Mouse (Mus musculus) urinary bladder, adult 2 months (tissue): ENCODE measurements around the gene Rtn4rl2. TPM values are rescaled to one million over a fixed set of nuclear protein-coding genes. Genes with fewer than 3 reads are reported as not detected.
A peak's percentile ranks its signal among the peaks of the same experiment; 100 is the strongest.
"Not testable (repeated sequence)": the region's sequence is repeated elsewhere in the genome, so short reads cannot be mapped to it uniquely, and the experiment has no call there.

Experiments
- DNase-seq: peaks from one replicate; pipeline ENCODE4 v3.0.0; 2022; ENCODE audit warnings: low spot score
- polyA plus RNA-seq: library from polyadenylated mRNA; depleted of rRNA; stranded (reverse); fragments of >200 nt; gene quantifications from 2 replicates; pipeline ENCODE4 v1.2.3, GENCODE M21; 2012; rRNA removed

Gene Rtn4rl2
- polyA plus RNA-seq: 1.4 and 1.6 TPM in 2 replicates

DNA sequence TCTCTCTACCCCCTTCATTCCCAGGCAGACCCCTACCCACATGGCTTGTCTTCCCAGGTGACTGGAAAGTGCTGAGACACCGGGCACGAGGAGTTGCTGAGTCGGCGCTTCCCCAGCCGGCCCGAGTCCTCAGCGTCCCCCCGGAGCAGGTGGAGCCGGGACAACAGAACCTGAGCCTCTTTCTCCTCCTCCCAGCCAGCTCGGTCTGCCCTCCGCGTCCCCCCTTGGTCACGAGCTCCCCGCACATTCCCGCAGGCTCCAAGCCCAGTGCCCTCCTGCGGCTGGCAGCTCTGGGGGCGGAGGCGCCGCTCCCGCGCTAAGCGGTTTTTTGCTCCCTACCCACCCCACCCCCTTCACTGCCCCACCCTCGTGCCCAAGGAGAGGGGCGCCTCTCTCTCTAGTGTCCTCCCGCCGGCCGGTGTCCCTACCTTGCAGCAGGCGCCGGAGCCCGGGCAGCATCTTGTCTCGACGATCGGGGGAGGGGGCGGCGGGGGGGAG lies at the start of gene Rtn4rl2:
Gene Rtn4rl2, minus strand, starts transcription at position 477 of the 498 bp plus-strand sequence.
- DNase-seq: no peak

DNA sequence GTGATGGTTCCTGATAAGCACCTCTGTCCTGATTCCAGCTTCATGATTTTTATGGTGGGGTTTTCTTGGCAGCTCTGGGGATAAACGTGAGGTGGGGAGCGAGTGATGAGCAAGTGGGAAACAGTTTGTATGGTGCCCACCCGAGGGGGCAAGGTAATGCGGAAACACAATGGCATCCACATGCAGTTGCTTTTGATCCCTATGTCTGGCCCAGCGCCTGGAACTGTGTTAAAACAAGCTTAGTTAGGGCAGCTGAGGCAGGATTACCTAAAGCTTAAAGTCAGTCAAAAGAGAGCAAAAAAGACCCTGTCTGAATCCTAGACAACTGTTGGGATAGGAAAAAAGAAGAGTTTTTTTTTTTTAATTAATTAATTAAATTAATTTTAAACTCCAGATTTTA lies 48.6 kb upstream of the Rtn4rl2 start:
- no peak for DNase-seq

DNA sequence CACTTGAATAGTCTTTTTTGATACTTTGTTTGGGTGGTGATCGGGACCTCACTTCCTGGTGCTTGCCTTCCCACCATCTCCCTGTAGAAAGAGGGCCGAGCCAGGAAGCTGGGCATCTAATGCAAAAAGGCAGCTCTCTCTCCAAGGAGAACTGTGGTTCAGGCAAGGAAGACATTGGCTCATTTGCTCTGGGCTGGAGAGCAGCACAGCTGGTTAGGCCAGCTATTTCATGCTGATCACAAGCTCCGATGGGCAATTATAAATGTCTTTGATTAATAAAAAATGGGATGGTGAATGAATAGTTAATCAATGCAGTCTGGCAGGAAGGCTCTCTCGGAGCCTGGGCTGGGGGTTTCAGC lies 48.1 kb upstream of the Rtn4rl2 start:
- no peak for DNase-seq

DNA sequence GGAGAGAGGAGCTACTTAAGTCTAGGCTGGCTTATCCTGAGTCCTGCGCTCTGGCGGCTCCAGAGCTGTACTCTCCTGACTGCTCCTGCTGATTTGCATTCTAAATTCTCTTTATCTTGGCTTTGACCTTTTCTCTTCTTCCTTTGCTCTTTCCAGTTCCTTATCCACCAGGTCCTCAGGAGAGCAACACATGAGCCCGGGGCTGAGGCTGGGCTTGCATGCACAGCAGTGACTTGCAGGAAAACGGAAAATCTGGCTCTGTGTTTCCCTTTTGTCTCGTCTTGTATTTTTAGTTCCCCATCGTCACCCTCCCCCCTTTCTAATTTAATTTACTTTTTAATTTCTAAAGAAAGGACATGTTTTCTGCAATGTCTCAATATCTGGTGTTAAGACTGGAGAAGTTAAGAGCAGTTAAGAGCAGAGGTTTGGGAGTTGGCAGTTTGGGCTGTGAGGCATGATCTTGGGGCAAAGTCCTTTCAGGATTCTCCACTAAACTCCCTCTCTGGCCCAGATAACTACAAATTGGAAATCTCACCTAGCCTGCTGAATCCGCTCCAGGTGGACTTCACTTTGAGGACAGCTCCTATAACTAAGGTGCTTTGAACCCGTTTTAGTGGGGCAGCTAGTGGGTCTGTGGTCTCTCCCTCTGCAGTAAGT lies 47.6 kb upstream of the Rtn4rl2 start:
- DNase-seq: no peak

DNA sequence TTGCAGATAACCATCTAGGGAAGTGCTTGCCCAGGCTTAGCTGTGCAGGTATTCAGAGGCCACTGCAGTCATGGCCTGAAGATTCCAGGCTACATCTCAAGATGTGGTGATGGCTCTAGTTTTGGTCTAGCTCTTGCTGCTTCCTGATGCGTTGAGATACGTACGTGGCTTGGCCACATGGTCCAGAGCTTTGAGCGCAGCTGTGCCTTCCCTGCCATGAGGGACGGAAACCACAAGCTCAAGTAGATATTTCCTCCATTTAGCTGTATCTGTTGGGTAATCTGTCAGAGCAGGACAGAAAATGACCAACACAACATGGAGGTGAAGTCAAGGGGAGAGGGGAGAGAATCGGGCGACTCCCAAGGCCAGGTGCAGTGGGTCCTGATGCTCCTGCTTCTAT lies 43.7 kb upstream of the Rtn4rl2 start:
- no peak for DNase-seq

DNA sequence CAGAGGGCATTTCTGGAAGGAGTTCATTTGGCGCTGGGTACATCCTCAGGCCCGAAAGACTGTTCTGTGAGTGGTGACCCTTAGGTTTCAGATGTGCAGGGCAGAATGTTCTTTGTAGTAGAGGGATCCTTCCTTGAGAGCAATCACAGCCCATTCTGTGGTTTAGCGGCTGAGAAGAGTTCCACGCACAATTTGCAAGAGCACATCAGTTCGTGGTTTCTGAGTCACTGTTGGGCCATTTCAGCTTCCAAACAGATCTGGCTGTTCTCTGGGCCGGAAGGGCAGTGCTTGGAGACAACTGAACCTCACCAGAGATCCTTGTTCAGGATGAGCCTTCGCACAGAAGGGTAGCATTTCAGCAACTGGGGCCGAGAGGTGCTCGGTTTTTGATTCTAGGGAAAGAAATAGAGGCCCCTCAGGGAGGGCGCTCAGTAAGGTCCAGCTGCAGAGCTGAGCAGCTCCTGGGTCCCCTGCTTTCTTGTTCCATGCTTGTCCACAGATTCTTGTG lies 33.1 kb upstream of the Rtn4rl2 start:
- no peak for DNase-seq

DNA sequence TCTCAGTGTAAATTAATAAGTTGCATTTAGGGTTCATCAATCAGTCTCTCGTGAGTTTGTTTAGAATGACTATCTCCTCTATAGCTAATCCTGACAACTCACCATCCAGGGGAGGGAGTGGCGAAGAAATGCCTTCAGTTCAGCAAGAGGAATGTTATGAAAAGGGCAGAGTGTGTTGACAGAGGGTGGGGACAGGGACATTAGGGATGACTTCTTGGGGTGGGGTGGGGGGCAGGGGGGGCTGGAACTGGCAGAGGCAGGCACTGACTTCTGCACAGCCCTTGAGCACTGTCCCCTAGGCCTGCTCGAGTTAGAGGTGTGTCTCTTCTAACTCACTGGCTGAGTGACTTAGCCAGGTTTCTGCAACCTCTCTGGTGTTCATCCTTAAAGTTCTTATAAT lies 31.7 kb upstream of the Rtn4rl2 start:
- DNase-seq: no peak

DNA sequence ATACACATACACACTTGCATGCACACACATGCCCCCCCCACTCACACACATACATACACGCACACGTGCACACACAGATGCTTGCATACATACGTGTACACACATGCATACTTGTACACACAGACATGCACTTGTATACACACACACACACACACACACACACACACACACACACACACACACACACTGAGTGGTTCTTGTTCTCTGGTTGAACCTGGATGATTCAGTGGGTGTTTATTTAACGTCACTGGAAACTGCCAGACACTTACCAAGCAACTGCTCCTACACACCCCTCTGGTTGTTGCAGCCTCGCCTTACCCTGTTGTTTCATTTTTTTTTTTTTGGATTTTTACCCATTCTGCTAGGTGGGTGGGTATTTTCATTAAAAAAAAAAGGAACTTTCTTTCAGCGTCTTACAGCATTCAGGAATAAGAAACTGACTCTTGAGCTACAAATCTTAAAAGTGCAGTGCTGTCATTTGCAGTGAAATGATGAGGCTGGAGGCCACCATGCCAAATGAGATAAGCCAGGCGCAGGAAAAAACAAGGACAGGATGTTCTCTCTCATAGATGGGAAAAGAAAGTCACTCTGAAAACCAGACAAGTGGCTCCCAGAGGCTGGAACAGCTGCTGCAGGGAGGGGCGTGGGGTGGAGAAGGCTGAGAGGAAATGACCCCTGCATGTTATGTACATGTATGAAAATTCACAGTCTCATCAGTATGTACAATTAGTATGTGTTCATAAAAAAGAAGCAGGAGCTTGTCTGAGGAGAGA lies 30.2 kb upstream of the Rtn4rl2 start:
- no peak for DNase-seq

DNA sequence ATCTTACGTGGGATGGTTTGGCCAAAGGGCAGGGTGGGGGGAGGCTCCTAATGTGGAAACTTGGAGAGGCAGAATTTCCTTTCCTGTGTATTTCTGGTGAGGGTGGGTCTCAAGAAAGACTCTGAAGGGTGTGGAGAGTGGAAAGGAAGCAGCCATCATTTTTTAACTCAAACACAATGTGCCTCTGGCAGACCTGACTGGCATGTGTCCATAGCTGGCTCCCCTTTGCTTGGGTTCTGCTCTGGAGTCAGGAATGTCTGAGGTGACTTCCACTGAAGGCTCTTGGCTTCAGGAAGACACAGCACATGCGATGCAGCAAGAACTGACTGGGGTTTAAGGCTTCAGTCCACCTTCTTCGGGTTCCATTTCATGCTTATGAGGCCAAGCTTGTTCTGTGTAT lies 28.8 kb upstream of the Rtn4rl2 start:
- no peak for DNase-seq

DNA sequence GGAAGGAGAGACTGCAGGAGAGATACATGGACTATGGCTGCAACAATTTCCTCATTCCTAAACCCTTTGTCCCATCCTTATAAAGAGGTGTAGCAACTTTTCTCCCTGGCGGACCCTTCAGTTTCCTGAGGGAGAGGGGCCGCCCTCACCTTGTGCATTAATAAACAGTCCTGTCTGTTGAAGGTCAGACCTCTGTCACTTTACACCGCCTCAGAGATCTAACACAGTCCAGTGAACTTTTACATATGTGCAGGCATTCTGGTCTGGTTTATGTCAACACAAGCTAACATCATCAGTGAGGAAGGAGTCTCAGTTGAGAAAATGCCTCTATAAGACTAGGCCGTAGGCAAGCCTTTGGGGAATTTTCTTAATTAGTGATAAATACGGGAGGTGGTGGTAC lies 27.4 kb upstream of the Rtn4rl2 start:
- no peak for DNase-seq

DNA sequence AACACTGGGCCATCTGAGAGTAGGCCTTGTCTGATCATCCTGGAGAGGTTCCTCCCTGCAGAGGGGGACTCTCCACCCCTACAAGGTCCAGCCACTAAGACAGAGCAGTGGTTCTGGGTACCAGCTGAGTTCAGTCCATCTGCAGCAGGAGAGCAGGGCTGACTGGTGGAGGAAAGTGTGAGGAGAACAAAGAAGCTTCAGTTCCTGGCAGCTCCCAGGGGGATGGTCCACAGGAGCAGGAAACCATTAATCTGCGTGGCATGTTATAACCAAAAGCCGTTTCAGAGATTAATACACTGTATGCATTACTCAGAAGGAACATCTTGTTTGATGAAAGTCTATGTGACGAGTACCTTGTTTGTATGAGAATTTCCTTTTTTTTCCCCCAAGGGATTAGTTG lies 26.2 kb upstream of the Rtn4rl2 start:
- DNase-seq: no peak

DNA sequence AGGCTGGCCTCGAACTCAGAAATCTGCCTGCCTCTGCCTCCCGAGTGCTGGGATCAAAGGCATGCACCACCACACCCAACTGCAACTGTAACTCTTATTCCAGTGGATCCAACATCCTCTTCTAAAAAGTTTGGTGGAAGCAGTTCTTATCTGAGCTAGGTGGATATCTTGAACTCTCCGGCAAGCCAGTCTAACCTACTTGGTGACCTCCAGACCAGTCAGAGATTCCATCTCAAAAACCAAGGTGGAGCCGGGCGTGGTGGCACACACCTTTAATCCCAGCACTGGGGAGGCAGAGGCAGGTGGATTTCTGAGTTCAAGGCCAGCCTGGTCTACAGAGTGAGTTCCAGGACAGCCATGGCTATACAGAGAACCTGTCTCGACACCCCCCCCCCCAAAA lies 10.2 kb upstream of the Rtn4rl2 start:
- DNase-seq: not testable (repeated sequence)

DNA sequence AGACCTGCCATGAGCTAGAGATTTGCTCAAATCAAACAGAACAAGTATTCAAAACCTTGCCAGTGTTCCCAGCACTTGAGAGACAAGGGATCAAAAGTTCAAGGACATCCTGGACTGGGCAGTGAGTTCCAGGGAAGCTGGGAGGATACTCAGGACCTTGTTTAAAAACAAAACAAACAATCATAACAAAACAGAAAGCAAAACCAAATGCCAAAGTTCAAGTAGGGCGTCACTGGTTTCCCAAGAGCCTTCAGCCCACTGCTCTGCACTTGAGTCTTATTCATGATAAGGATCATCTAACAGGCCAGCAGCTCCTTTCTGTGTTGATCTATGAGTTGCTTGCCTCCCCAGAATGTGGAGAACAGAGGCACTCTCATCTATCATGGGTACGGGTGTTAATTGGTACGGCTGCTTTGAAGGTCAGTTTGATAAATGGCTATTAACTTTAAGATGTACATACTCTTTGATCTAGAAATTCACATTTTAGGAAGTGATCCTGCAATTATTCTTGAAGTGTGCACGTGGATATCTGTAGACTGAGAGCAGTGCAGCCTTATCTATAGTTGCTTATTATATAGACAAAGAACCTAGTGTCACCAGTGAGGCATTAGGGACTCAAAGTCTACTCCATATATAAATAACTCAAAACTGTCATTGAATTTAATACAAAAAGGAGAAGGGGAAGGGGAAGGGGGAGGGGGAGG lies 9.1 kb upstream of the Rtn4rl2 start:
- no peak for DNase-seq

DNA sequence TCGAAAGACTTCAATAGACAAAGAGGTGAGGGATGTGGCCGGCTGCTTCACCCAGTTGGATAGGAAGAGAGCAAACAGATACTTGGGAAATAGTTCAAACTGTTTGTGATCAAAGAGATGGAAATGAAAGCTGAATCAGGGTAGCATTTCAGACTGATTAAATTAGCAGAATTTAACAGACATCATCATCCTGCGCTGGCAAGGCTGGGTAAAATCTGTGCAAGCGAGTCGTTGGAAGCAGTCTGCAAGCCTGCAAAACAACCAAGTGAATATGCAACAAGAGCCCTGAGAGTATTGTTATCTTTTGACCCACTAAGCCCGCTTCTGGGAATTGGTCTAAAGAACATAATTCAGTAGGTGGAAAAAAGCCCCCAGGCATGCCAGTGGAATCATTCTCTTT lies 6.8 kb upstream of the Rtn4rl2 start:
- no peak for DNase-seq

DNA sequence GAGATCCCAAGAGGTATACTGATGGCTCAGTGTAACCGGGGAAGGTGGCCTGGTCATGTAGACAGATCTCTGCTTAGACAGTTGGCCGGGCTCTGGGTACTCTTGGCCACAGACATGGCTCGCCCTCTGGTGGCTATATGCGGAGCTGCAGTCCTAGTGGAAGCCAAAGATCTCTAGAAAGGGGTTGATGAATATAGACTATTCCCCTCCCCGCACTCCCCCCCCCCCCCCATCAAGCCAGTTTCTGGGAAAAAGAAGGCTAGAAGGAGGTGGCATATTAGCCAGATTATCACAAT lies 3.5 kb upstream of the Rtn4rl2 start:
- peak; percentile 48 for DNase-seq

DNA sequence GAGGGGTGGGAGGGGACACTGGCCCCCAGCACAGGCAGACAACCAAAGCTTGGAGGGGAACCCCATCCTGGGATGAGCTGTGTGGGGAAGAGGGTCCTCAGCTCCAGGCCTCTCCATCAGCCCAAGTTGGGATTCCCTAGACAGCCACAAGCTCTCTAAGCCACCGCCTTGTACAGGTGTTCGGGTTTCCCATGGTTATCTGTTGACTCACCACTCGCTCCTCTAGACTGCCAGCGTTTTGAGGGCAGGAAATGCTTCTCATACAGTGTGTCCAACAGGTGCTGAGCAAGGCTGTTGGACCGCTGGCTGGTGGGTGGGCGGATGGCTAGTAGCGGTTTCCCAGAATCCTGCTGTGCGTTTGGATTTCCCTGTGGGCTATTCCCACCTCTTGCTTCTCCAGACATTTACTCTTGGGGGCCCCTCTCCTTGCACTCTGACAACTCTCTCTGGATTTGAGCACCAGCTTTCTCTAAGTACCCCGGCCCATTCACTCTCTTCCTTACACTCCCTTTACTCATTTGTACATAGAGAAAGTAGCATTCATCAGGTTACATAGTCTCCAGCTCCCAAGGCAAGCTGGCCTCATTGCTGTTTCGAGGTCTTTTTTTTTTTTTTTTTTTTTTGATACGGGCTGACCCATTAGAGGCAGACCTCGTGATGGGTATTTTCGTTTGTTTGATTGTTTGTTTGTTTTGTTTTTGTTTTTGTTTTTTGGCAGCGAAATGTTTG lies 3.0 kb upstream of the Rtn4rl2 start:
- DNase-seq: no peak

DNA sequence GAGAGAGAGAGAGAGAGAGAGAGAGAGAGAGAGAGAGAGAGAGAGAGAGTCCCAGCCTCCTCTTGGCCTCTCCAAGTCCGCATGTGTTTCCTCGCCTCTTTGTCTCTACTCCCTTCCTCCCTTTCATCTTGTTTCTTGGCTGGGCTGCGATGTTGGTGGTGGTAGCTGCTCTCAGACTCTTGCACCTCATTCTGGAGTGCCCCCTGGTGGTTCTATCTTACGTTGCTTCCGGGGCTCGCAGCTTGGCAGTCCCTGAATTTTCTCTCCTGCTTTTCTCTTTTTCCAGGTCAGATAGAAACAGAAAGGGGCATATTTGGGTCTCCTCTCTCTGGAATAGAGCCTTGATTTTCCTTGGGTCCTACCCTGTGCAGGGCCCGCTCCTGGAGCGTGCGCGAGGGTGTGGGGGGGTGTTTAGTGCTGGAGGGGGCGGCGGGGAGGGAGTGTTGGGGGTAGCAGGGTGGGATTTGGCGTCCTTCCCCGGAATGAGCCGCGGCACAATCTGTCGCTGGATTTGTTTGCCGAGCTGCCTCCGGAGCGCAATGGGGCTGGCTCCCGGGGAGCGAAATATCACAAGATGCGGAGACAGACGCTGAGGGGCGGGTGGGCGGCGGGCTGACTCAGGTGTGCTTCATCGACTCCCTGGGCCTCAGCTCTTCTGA lies 2.3 kb upstream of the Rtn4rl2 start:
- peak; percentile 29 for DNase-seq

DNA sequence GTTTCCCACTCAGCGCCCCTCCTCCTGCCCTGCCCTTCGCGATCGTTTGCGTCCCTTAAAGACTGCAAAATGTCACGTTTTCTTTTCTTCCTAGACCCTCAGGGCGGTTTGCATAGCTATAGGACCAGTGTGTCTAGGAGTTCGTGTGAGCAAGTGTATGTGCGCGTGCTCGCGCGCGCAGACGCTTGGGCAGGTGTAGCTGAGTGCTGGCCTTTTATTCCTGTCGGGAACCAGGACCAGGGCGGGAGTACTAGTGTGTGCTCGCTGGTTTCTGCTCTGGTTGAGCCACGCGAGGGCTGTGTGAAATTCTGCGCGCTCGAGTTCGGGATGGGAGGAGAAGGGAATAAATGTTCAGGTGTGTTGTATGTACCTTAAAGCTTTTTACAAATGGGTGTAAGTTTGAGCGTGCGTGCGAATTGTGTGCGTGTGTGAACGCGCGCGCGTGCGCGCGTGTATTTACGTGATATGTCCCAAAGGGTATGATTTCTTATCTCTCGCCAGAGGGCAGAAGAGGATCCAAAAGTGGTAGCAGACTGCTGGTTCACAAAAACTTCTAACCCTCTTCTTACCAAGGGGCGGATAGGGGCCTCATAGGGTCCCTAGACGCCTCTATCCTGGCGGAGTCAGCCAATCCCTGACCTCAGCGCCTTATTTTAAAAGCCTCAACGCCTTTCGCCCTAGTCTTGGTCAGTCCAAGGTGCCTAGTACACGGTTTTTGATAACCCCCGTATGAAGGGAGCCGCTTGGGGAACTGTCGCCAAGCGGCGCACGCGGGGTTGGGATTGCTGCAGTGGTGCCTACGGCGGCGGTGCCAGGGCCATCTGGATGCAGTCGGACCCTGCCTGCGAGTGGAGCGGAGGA lies 1.1 kb upstream of the Rtn4rl2 start:
- no peak for DNase-seq

DNA sequence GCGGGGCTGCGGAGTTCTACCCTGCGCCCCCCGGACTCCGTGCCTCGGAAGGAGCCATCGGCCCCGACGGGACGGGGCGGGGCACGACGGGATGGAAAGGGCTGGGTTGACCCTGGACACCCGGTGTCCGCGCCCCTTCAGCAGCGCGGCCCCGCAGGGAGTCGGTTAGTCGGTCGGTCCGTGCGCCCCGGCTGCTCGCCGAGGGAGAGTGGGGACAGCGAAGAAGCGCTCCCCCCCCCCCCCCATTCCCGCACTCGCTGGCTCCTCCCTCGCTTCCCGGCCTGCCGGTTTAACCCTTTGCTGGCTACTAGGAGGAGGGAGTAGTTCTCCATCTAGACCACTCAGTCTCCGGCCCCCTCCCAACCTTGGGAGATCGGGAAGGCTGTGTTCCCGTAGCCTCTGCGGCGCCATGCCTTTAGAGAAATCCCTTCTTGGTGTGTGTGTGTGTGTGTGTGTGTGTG lies 341 bp upstream of the Rtn4rl2 start:
- no peak for DNase-seq
